Mouse (Mus musculus) kidney, adult 2 months (tissue): ENCODE data around the gene Slc39a13. TPM values are rescaled to one million over a fixed set of nuclear protein-coding genes. Genes with fewer than 3 reads are reported as not detected.
A peak's percentile ranks its signal among the peaks of the same experiment; 100 is the strongest.

Source experiments
- DNase-seq: peaks from one replicate; pipeline ENCODE4 v3.0.0; 2021
- H3K27ac ChIP-seq: fragments of 200-500 bp; 2 replicates; pipeline ENCODE4 v1.5.1; 2012; ENCODE audit warnings: low read depth, low read length, control low read depth, inconsistent platforms; ENCODE audit not compliant: insufficient read depth
- H3K27me3 ChIP-seq: fragments of 200-500 bp; replicated peaks from 2 replicates; pipeline ENCODE4 v1.6.1; 2012; ENCODE audit warnings: mild to moderate bottlenecking, moderate library complexity, low read length, inconsistent platforms; ENCODE audit not compliant: control insufficient read depth, insufficient read depth
- H3K36me3 ChIP-seq: fragments of 200-500 bp; 2 replicates; pipeline ENCODE4 v1.6.1; 2012; ENCODE audit warnings: mild to moderate bottlenecking, moderate library complexity, low read length, inconsistent platforms; ENCODE audit not compliant: control insufficient read depth, insufficient read depth
- H3K4me1 ChIP-seq: fragments of 200-500 bp; 2 replicates; pipeline ENCODE4 v1.6.1; 2011; ENCODE audit warnings: low read length; ENCODE audit not compliant: control insufficient read depth, insufficient read depth
- H3K4me3 ChIP-seq: fragments of 200-500 bp; 2 replicates; pipeline ENCODE4 v1.5.1; 2011; ENCODE audit warnings: mild to moderate bottlenecking, low read depth, low read length, control low read depth; ENCODE audit not compliant: insufficient read depth
- CTCF ChIP-seq: fragments of 200-500 bp; conservative IDR thresholded peaks from 2 replicates; pipeline ENCODE4 v1.5.1; 2011; ENCODE audit warnings: low read depth, mild to moderate bottlenecking, control low read depth, low read length, moderate library complexity, mixed read lengths; ENCODE audit not compliant: insufficient read depth, insufficient read length
- POLR2A ChIP-seq: fragments of 200-500 bp; IDR thresholded peaks from one replicate; pipeline ENCODE4 v1.6.1; 2011; ENCODE audit warnings: low read depth, low read length, control low read depth
- WGBS: fragments of 180-500 bp; shearing (Covaris S2); methylation state at CpG from one replicate; pipeline ENCODE4 v1.1.7; 2018; 5-methylcytosine and 5-hydroxymethylcytosine counted together
- polyA plus RNA-seq: library from polyadenylated mRNA; depleted of rRNA; stranded (reverse); fragments of >200 nt; gene quantifications from 2 replicates; pipeline ENCODE4 v1.2.3, GENCODE M21; 2012

Slc39a13 gene
- polyA plus RNA-seq, 1 experiment: 87.2 TPM

GRCm38 (mm10) chr2:91083366-91083940, 13.2 kb upstream of the Slc39a13 start:
- peak overlapping the region; percentile 61 for H3K27ac ChIP-seq
- no peaks in the 10 kb centered on the region; the same call in 1 of the 2 replicates for H3K27me3 ChIP-seq
- WGBS: 91% methylated on average over 1 of the region's 1 CpGs
- no peak for DNase-seq
- no peak for TF ChIP-seq CTCF
- no peak overlapping the region for H3K4me3 ChIP-seq
- no peaks in the 10 kb centered on the region for H3K4me1 ChIP-seq
- H3K36me3 ChIP-seq: no peaks in the 10 kb centered on the region

GRCm38 (mm10) chr2:91082844-91083243, 12.6 kb upstream of the Slc39a13 start:
- H3K4me1 ChIP-seq: no peaks in the 10 kb centered on the region; the same call in 1 of the 2 replicates
- peak overlapping the region; percentile 61 for H3K27ac ChIP-seq
- 62% methylated on average over 11 of the region's 11 CpGs for WGBS
- no peaks in the 10 kb centered on the region for H3K36me3 ChIP-seq
- peak; percentile 61 for DNase-seq
- H3K4me3 ChIP-seq: no peak overlapping the region
- no peaks in the 10 kb centered on the region; the same call in 1 of the 2 replicates for H3K27me3 ChIP-seq
- TF ChIP-seq CTCF: no peak
- TF ChIP-seq POLR2A: no peak

GRCm38 (mm10) chr2:91081775-91082695, 11.8 kb upstream of the Slc39a13 start, which contains the start of gene Spi1:
TSS of gene Spi1 (plus strand) at chr2:91082390.
- Histone ChIP-seq H3K4me1 (no peaks in the 10 kb centered on the region; the same call in 1 of the 2 replicates), H3K4me3 (no peak within 1 kb of the TSS), H3K36me3 (no peaks in the 10 kb centered on the region), H3K27me3 (no peaks in the 10 kb centered on the region), H3K27ac (peak within 1 kb of the TSS; percentile 61)
- TF ChIP-seq CTCF (no peak), POLR2A (no peak)
- no peak for DNase-seq
- WGBS: 70% methylated on average over 13 of the region's 13 CpGs

GRCm38 (mm10) chr2:91080784-91081513, 10.7 kb upstream of the Slc39a13 start:
- Histone ChIP-seq H3K36me3 (no peaks in the 10 kb centered on the region), H3K27ac (no peak overlapping the region), H3K4me1 (no peaks in the 10 kb centered on the region; the same call in 1 of the 2 replicates), H3K4me3 (no peak overlapping the region), H3K27me3 (no peaks in the 10 kb centered on the region)
- TF ChIP-seq CTCF (no peak), POLR2A (no peak)
- 80% methylated on average over 8 of the region's 8 CpGs for WGBS
- DNase-seq: no peak

GRCm38 (mm10) chr2:91079026-91079384, 8.8 kb upstream of the Slc39a13 start:
- no peak for DNase-seq

GRCm38 (mm10) chr2:91078314-91079025, 8.3 kb upstream of the Slc39a13 start:
- Histone ChIP-seq H3K27ac (no peak overlapping the region), H3K27me3 (no peaks in the 10 kb centered on the region), H3K36me3 (no peaks in the 10 kb centered on the region), H3K4me3 (peak overlapping the region; percentile 54), H3K4me1 (no peaks in the 10 kb centered on the region; the same call in 1 of the 2 replicates)
- 2% methylated on average over 28 of the region's 36 CpGs for WGBS
- no peak for DNase-seq
- no peak for TF ChIP-seq CTCF
- TF ChIP-seq POLR2A: no peak

More at GRCm38 (mm10) chr2:91079026-91079384, 8.8 kb upstream of the Slc39a13 start:
- Histone ChIP-seq H3K4me1 (no peaks in the 10 kb centered on the region; the same call in 1 of the 2 replicates), H3K36me3 (no peaks in the 10 kb centered on the region), H3K27ac (no peak overlapping the region), H3K27me3 (no peaks in the 10 kb centered on the region), H3K4me3 (peak overlapping the region; percentile 52; the same call in 1 of the 2 replicates)
- TF ChIP-seq CTCF: no peak
- 40% methylated on average over 5 of the region's 5 CpGs for WGBS
